Mouse (Mus musculus): ENCODE measurements around the gene Clmp. TPM values are rescaled to one million over a fixed set of nuclear protein-coding genes. Genes with fewer than 3 reads are reported as not detected.

Clmp gene
- polyA plus RNA-seq, 1 experiment from 2014 or later: 72.3 TPM

- no peak overlapping the region for H3K4me3 ChIP-seq (ENCODE audit: low read depth, low read length)
- no peaks in the 10 kb centered on the region for H3K36me3 ChIP-seq (replicated peaks; ENCODE audit: control insufficient read depth, insufficient read depth, low read depth, low read length)
- H3K27me3 ChIP-seq (ENCODE audit: control insufficient read depth, insufficient read depth, low read length): no peaks in the 10 kb centered on the region
- no peaks in the 10 kb centered on the region for H3K9me3 ChIP-seq (replicated peaks; ENCODE audit: control insufficient read depth, low read length)
- no peak overlapping the region for H3K4me2 ChIP-seq (ENCODE audit: low read depth, low read length)
- H3K27ac ChIP-seq (replicated peaks; ENCODE audit: low read depth, low read length): no peak overlapping the region
- no peak overlapping the region for H3K9ac ChIP-seq (replicated peaks; ENCODE audit: low read length)
- DNase-seq (ENCODE audit: low spot score) (peak; percentile 7), ATAC-seq (replicated peaks; ENCODE audit: insufficient number of reproducible peaks, low FRiP score, low TSS enrichment, low read depth) (no peak)
- WGBS: 44% methylated on average over 6 of the region's 6 CpGs
- no peaks in the 10 kb centered on the region for H3K4me1 ChIP-seq (ENCODE audit: control insufficient read depth, insufficient read depth, low read length)
Observed at GRCm38 (mm10) chr9:40825601-40826000, 139.8 kb downstream of the Clmp start.

- Histone ChIP-seq H3K36me3 (replicated peaks; ENCODE audit: control insufficient read depth, insufficient read depth, low read depth, low read length) (no peaks in the 10 kb centered on the region), H3K9me3 (replicated peaks; ENCODE audit: control insufficient read depth, low read length) (no peaks in the 10 kb centered on the region), H3K27me3 (ENCODE audit: control insufficient read depth, insufficient read depth, low read length) (no peaks in the 10 kb centered on the region), H3K4me3 (ENCODE audit: low read depth, low read length) (no peak overlapping the region), H3K9ac (replicated peaks; ENCODE audit: low read length) (no peak overlapping the region), H3K4me1 (ENCODE audit: control insufficient read depth, insufficient read depth, low read length) (no peaks in the 10 kb centered on the region), H3K27ac (replicated peaks; ENCODE audit: low read depth, low read length) (no peak overlapping the region), H3K4me2 (ENCODE audit: low read depth, low read length) (no peak overlapping the region)
- 76% methylated on average over 4 of the region's 4 CpGs for WGBS
- no peak for ATAC-seq (replicated peaks; ENCODE audit: insufficient number of reproducible peaks, low FRiP score, low TSS enrichment, low read depth)
- DNase-seq (ENCODE audit: low spot score): no peak
Observed at GRCm38 (mm10) chr9:40827366-40827765, 141.6 kb downstream of the Clmp start.

- Histone ChIP-seq H3K4me3 (ENCODE audit: low read depth, low read length) (no peak overlapping the region), H3K9me3 (replicated peaks; ENCODE audit: control insufficient read depth, low read length) (no peaks in the 10 kb centered on the region), H3K27me3 (ENCODE audit: control insufficient read depth, insufficient read depth, low read length) (no peaks in the 10 kb centered on the region), H3K27ac (replicated peaks; ENCODE audit: low read depth, low read length) (no peak overlapping the region), H3K36me3 (replicated peaks; ENCODE audit: control insufficient read depth, insufficient read depth, low read depth, low read length) (no peaks in the 10 kb centered on the region), H3K4me1 (ENCODE audit: control insufficient read depth, insufficient read depth, low read length) (no peaks in the 10 kb centered on the region), H3K4me2 (ENCODE audit: low read depth, low read length) (no peak overlapping the region), H3K9ac (replicated peaks; ENCODE audit: low read length) (no peak overlapping the region)
- DNase-seq (ENCODE audit: low spot score) (peak; percentile 92), ATAC-seq (replicated peaks; ENCODE audit: insufficient number of reproducible peaks, low FRiP score, low TSS enrichment, low read depth) (no peak)
- WGBS: 9% methylated on average over 12 of the region's 12 CpGs
Observed at GRCm38 (mm10) chr9:40834569-40834968, 148.8 kb downstream of the Clmp start.

Other genes with a start within 250 kb of the Clmp start
- 2.3 and 2.9 TPM in 2 replicates for gene Gramd1b, start 154.6 kb upstream of the Clmp start, polyA plus RNA-seq (2014; fragmentation: Nextera tagmentation; extraction: Ambion mirVana)
- not detected in 2 replicates for gene Gm21915, start 15.3 kb upstream of the Clmp start, polyA plus RNA-seq (2014; fragmentation: Nextera tagmentation; extraction: Ambion mirVana)
- gene Hspa8, start 115.0 kb downstream of the Clmp start, polyA plus RNA-seq (2014; fragmentation: Nextera tagmentation; extraction: Ambion mirVana): 4,013 and 4,203 TPM in 2 replicates
- gene Bsx, start 188.2 kb downstream of the Clmp start, polyA plus RNA-seq (2014; fragmentation: Nextera tagmentation; extraction: Ambion mirVana): 0.07 and 0.14 TPM in 2 replicates